Mouse (Mus musculus) midbrain, postnatal 0 days (tissue): ENCODE data around the gene Rangrf. TPM values are rescaled to one million over a fixed set of nuclear protein-coding genes. Genes with fewer than 3 reads are reported as not detected.
"Not testable (repeated sequence)": the region's sequence is repeated elsewhere in the genome, so short reads cannot be mapped to it uniquely, and the experiment has no call there.

ENCODE experiments used
- ATAC-seq: fragments of 200-750 bp; cut with Nextera tagmentation; 2 replicates; pipeline ENCODE4 v1.8.0; 2017; ENCODE audit warnings: moderate number of reproducible peaks, mild to moderate bottlenecking, moderate TSS enrichment, moderate library complexity; ENCODE audit not compliant: low FRiP score
- DNase-seq: peaks from one replicate; pipeline ENCODE4 v3.0.0-alpha.2; 2015; ENCODE audit warnings: low spot score
- H3K27ac ChIP-seq: fragments of 300-500 bp; sonication (generic); 2 replicates; pipeline ENCODE4 v1.5.1; 2014; ENCODE audit warnings: low read depth, mild to moderate bottlenecking, low read length, mixed read lengths
- H3K27me3 ChIP-seq: fragments of 300-500 bp; sonication (generic); 2 replicates; pipeline ENCODE4 v1.6.1; 2014; ENCODE audit warnings: low read length, control low read depth, mixed read lengths; ENCODE audit not compliant: insufficient read depth
- H3K36me3 ChIP-seq: fragments of 300-500 bp; sonication (generic); 2 replicates; pipeline ENCODE4 v1.6.1; 2014; ENCODE audit warnings: low read length, control low read depth, mixed read lengths; ENCODE audit not compliant: insufficient read depth
- H3K4me1 ChIP-seq: fragments of 300-500 bp; sonication (generic); 2 replicates; pipeline ENCODE4 v1.6.1; 2014; ENCODE audit warnings: mild to moderate bottlenecking, control low read depth, antibody characterized with exemption, low read length, mixed read lengths; ENCODE audit not compliant: insufficient read depth
- H3K4me2 ChIP-seq: fragments of 300-500 bp; sonication (generic); 2 replicates; pipeline ENCODE4 v1.6.1; 2014; ENCODE audit warnings: low read depth, mild to moderate bottlenecking, low read length, mixed read lengths; ENCODE audit not compliant: poor library complexity, severe bottlenecking
- H3K4me3 ChIP-seq: fragments of 300-500 bp; sonication (generic); 2 replicates; pipeline ENCODE4 v1.5.1; 2014; ENCODE audit warnings: low read depth, mild to moderate bottlenecking, low read length, moderate library complexity
- H3K9ac ChIP-seq: fragments of 300-500 bp; sonication (generic); replicated peaks from 2 replicates; pipeline ENCODE4 v1.6.1; 2014; ENCODE audit warnings: mild to moderate bottlenecking, low read length, moderate library complexity, mixed read lengths; ENCODE audit not compliant: poor library complexity, severe bottlenecking
- H3K9me3 ChIP-seq: fragments of 300-500 bp; sonication (generic); 2 replicates; pipeline ENCODE4 v1.6.1; 2016; ENCODE audit warnings: low read length, control low read depth
- CTCF ChIP-seq: IDR thresholded peaks from 2 replicates; pipeline ENCODE4 v1.5.1; 2016; ENCODE audit warnings: antibody characterized with exemption, mild to moderate bottlenecking
- WGBS: fragments of 180-500 bp; shearing (Covaris S2); extraction: QIAGEN DNeasy Blood & Tissue Kit; methylation state at CpG from one replicate; pipeline ENCODE4 v1.1.7; 2014; 5-methylcytosine and 5-hydroxymethylcytosine counted together
- polyA plus RNA-seq: library from polyadenylated mRNA; unstranded; fragments of >200 nt; fragmentation: Nextera tagmentation; extraction: Ambion mirVana; gene quantifications from 2 replicates; pipeline ENCODE4 v1.2.1, GENCODE M21; 2015
- total RNA-seq: library from RNA; depleted of rRNA; stranded (reverse); fragments of >200 nt; gene quantifications from 2 replicates; pipeline ENCODE4 v1.2.3, GENCODE M21; 2014

The Rangrf gene
- total and polyA plus RNA-seq, 2 experiments from 2014 or later = 18.9 to 25.0 TPM

DNA sequence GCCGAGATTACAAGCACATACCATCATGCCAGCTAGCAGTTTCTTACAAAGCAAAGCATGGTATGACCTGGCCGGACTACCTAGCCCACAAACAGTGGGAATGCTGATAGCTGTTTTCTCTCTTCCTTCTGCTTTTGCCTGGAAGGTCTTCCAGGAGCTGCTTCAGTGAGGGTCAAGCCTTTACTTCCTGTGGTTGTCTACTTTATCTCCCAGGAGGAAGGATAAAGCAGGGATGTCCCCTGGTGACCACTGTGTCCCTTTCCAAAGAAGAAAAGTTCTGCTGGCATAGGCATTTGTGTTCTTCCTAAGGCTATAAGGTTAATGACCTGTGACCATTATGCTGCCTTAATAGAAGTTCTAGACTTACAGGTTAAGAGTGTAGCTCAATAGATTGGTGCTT is 11.6 kb downstream of the Rangrf start:
- H3K9ac ChIP-seq = no peak overlapping the region
- H3K4me3 ChIP-seq = no peak overlapping the region
- ATAC-seq (no peak), DNase-seq (no peak)
- no peak overlapping the region for H3K4me2 ChIP-seq
- no peak overlapping the region for H3K27ac ChIP-seq
- no peaks in the 10 kb centered on the region for H3K36me3 ChIP-seq
- 81% methylated on average over 2 of the region's 2 CpGs for WGBS
- no peaks in the 10 kb centered on the region for H3K9me3 ChIP-seq
- H3K27me3 ChIP-seq = no peaks in the 10 kb centered on the region
- H3K4me1 ChIP-seq = 0 out of 2 replicates have a peak, but pooled peaks cover 5% of the 10 kb centered on the region
- TF ChIP-seq CTCF = no peak

DNA sequence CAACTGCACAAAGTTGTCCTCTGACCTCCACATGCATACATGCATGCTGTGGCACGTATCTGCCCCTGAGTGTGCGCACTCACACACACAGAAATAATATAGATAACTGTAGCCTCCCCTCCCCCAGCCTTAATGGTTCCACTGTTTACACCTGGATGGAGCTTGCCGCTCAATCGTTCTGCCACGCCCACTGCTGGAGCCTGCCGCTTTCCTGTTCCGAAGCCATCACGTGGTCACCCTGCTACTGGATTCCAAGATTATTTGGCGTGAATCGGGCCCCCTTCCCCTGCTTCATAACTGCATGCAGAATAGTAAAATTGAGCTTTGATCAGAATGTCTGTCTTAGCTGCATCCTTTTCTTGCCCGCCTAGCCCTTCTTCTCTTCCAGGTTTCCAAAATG is 12.8 kb downstream of the Rangrf start:
- H3K4me1 ChIP-seq, H3K4me3 ChIP-seq, H3K9me3 ChIP-seq, H3K9ac ChIP-seq, H3K27ac ChIP-seq, H3K4me2 ChIP-seq, DNase-seq, H3K36me3 ChIP-seq, ATAC-seq, H3K27me3 ChIP-seq: not testable (repeated sequence)
- WGBS = 32% methylated on average over 11 of the region's 11 CpGs

DNA sequence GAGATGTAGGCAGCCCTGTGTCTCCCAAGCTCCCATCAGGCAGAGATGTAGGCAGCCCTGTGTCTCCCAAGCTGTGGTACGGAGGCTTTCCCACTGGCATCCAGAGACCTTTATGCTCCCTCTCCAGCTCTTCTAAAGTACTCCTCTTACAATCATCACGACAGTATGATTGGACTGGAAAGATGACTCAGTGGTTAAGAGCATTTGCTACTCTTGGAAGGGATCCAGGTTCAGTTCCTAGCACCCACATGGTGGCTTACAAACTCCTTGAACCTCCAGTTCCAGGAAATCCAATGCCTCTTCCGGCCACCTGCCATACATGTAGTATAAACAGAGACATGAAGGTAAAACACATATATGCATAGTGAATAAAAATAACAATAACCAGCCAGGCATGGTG is 13.4 kb downstream of the Rangrf start:
- Histone ChIP-seq H3K4me1 (no peaks in the 10 kb centered on the region), H3K9ac (no peak overlapping the region), H3K4me3 (no peak overlapping the region), H3K36me3 (no peaks in the 10 kb centered on the region), H3K9me3 (no peaks in the 10 kb centered on the region), H3K4me2 (no peak overlapping the region), H3K27me3 (no peaks in the 10 kb centered on the region), H3K27ac (no peak overlapping the region)
- no peak for DNase-seq
- WGBS = 86% methylated on average over 3 of the region's 3 CpGs
- TF ChIP-seq CTCF = no peak
- no peak for ATAC-seq

DNA sequence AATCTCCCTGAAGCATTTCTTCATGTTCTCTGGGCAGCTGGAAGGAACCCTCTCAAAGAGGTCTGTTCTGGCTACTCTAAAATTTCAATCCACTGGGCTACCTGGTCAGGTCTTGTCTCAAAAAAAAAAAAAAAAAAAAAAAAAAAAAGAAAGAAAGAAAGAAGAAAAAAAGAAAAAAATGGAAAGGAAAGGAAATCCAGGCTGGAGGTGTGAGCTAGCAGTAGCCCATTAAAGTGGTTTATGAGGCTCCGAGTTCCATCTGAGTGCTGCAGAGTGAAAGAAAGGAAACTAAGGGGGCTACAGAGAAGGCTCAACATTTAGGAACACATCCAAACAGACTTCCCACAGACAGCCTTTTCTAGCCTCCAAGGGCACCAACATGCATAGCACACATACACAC is 17.0 kb downstream of the Rangrf start:
- Histone ChIP-seq H3K9me3 (no peaks in the 10 kb centered on the region), H3K9ac (no peak overlapping the region), H3K4me2 (no peak overlapping the region), H3K4me1 (peaks cover 5% of the 10 kb centered on the region; the same call in 1 of the 2 replicates), H3K27me3 (peaks cover 14% of the 10 kb centered on the region), H3K36me3 (no peaks in the 10 kb centered on the region), H3K27ac (no peak overlapping the region), H3K4me3 (no peak overlapping the region)
- DNase-seq = no peak
- no peak for TF ChIP-seq CTCF
- 95% methylated on average over 1 of the region's 1 CpGs for WGBS
- ATAC-seq = no peak

DNA sequence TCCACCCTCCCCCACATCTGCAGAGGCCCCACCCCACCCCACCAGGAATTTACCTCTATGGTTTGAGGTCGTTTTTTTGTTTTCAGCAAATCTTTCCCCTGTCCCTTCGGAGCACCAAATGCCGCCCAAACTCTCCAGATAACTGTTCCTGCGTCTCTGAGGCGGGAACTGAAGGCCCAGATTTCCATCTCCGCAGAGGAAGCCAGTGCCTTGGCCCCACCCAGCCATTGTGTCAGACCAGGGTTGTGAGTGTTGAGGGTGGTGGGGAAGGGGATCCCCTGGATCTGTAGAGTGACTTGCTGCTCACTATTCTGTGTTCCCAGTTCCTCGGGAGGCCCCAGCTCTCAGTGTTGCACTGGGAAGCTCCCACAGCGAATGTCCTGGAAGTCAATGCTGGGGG is 17.7 kb downstream of the Rangrf start, which contains the start of gene Arhgef15:
Arhgef15 (minus strand) TSS at position 173 of the 400 bp plus-strand sequence.
- DNase-seq = no peak
- WGBS = 47% methylated on average over 8 of the region's 8 CpGs
- H3K9ac ChIP-seq = no peak within 1 kb of the TSS

GRCm38 (mm10) chr11:68956697-68957096 is 18.3 kb downstream of the Rangrf start:
- Histone ChIP-seq H3K27me3 (peaks cover 14% of the 10 kb centered on the region), H3K27ac (no peak overlapping the region), H3K4me2 (no peak overlapping the region), H3K9ac (no peak overlapping the region), H3K4me1 (peaks cover 5% of the 10 kb centered on the region; the same call in 1 of the 2 replicates), H3K9me3 (no peaks in the 10 kb centered on the region), H3K36me3 (no peaks in the 10 kb centered on the region), H3K4me3 (no peak overlapping the region)
- no peak for ATAC-seq
- TF ChIP-seq CTCF = no peak
- WGBS = 34% methylated on average over 13 of the region's 13 CpGs
- no peak for DNase-seq

More for the DNA sequence above, 17.7 kb downstream of the Rangrf start, which contains the start of gene Arhgef15:
- TF ChIP-seq CTCF = no peak
- Histone ChIP-seq H3K4me2 (no peak within 1 kb of the TSS), H3K4me3 (no peak within 1 kb of the TSS), H3K27ac (no peak within 1 kb of the TSS), H3K36me3 (no peaks in the 10 kb centered on the region), H3K4me1 (peaks cover 5% of the 10 kb centered on the region; the same call in 1 of the 2 replicates), H3K9me3 (no peaks in the 10 kb centered on the region), H3K27me3 (peaks cover 14% of the 10 kb centered on the region)
- ATAC-seq = no peak
